Mouse (Mus musculus) lung, embryonic 15.5 days (tissue): ENCODE results near the gene Ccdc47. TPM values are rescaled to one million over a fixed set of nuclear protein-coding genes. Genes with fewer than 3 reads are reported as not detected.
A peak's percentile ranks its signal among the peaks of the same experiment; 100 is the strongest.

Experiments
- ATAC-seq: fragments of 200-750 bp; cut with Nextera tagmentation; 2 replicates; pipeline ENCODE4 v1.8.0; 2017; ENCODE audit warnings: moderate number of reproducible peaks, borderline replicate concordance; ENCODE audit not compliant: low FRiP score, low TSS enrichment; ENCODE audit errors: extremely low read depth
- H3K27ac ChIP-seq: fragments of 300-500 bp; sonication (generic); 2 replicates; pipeline ENCODE4 v1.5.1; 2015; ENCODE audit warnings: moderate library complexity, mild to moderate bottlenecking, inconsistent platforms
- H3K27me3 ChIP-seq: fragments of 300-500 bp; sonication (generic); 2 replicates; pipeline ENCODE4 v1.6.1; 2015; ENCODE audit warnings: inconsistent platforms
- H3K36me3 ChIP-seq: fragments of 300-500 bp; sonication (generic); 2 replicates; pipeline ENCODE4 v1.6.1; 2015; ENCODE audit warnings: inconsistent platforms
- H3K4me1 ChIP-seq: fragments of 300-500 bp; sonication (generic); 2 replicates; pipeline ENCODE4 v1.6.1; 2015; ENCODE audit warnings: inconsistent platforms
- H3K4me2 ChIP-seq: fragments of 300-500 bp; sonication (generic); 2 replicates; pipeline ENCODE4 v1.6.1; 2015; ENCODE audit warnings: inconsistent platforms, mild to moderate bottlenecking, moderate library complexity
- H3K4me3 ChIP-seq: fragments of 300-500 bp; sonication (generic); 2 replicates; pipeline ENCODE4 v1.5.1; 2015; ENCODE audit warnings: mild to moderate bottlenecking, inconsistent platforms
- H3K9ac ChIP-seq: fragments of 300-500 bp; sonication (generic); 2 replicates; pipeline ENCODE4 v1.6.1; 2015; ENCODE audit warnings: inconsistent platforms
- H3K9me3 ChIP-seq: fragments of 300-500 bp; sonication (generic); 2 replicates; pipeline ENCODE4 v1.6.1; 2016; ENCODE audit warnings: inconsistent platforms
- WGBS: fragments of 180-500 bp; shearing (Covaris S2); methylation state at CpG from one replicate; pipeline ENCODE4 v1.1.7; 2015; 5-methylcytosine and 5-hydroxymethylcytosine counted together
- polyA plus RNA-seq: library from polyadenylated mRNA; unstranded; fragments of >200 nt; fragmentation: Nextera tagmentation; extraction: Ambion mirVana; gene quantifications from 2 replicates; pipeline ENCODE4 v1.2.1, GENCODE M21; 2015

Ccdc47 gene
- polyA plus RNA-seq, 1 experiment from 2014 or later, result 88.7 TPM

- Histone ChIP-seq H3K4me3 (no peak overlapping the region), H3K27me3 (no peaks in the 10 kb centered on the region), H3K9me3 (no peaks in the 10 kb centered on the region), H3K27ac (peak overlapping the region; percentile 36), H3K9ac (no peak overlapping the region), H3K4me1 (peaks cover 21% of the 10 kb centered on the region), H3K36me3 (peaks cover 18% of the 10 kb centered on the region), H3K4me2 (no peak overlapping the region)
- 83% methylated on average over 7 of the region's 7 CpGs for WGBS
- ATAC-seq, result no peak
Observed at GRCm38 (mm10) chr11:106194891-106195290, 21.3 kb downstream of the Ccdc47 start.

- Histone ChIP-seq H3K9ac (peak overlapping the region; percentile 58), H3K36me3 (peaks cover 18% of the 10 kb centered on the region), H3K4me2 (peak overlapping the region; percentile 67), H3K4me1 (peaks cover 21% of the 10 kb centered on the region), H3K4me3 (peak overlapping the region; percentile 54), H3K9me3 (no peaks in the 10 kb centered on the region), H3K27ac (peak overlapping the region; percentile 85), H3K27me3 (no peaks in the 10 kb centered on the region)
- 33% methylated on average over 3 of the region's 3 CpGs for WGBS
- ATAC-seq, result no peak
Observed at GRCm38 (mm10) chr11:106194155-106194541, 22.0 kb downstream of the Ccdc47 start.

DNA sequence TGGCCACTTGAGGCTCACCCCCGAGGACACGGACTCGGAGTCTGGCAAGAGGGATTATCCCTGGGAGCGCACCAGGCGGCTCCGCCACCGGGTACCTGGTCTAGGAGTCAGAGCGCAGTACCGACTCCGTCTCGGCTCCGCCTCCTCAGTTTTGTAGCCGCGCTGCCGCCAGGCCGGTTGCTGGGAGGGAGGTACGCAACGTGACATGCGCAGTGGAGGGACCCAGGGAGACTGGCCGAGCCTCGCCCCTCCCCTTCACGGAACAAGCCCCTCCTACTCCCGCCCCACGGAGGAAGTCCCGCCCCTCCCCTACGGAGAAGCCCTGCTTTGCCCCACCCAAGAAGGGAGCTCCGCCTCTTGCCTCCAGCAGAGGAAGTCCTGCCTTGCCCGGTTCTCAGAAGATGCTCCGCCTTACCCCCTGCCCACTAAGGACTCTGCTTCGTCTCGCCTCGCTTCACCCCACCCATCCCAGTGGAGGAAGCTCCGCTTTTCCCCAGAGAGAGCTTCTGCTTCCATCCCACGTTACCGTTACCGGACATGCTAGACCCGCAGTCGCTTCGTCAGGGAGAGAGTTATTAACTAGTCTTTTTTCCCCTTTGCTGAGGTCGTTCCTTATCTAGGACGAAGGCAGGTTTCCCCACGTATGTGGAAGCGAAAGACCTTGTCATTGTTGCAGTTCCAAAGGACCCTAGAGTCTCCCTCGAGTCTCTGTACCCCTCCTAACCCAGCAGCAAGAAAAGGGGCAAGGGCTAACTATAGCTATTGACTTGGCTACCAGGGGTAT lies 22.6 kb downstream of the Ccdc47 start:
- H3K36me3 ChIP-seq, result peaks cover 14% of the 10 kb centered on the region
- ATAC-seq, result peak; percentile 98
- peaks cover 21% of the 10 kb centered on the region for H3K4me1 ChIP-seq
- H3K4me3 ChIP-seq, result peak overlapping the region; percentile 54
- peak overlapping the region; percentile 85 for H3K27ac ChIP-seq
- H3K27me3 ChIP-seq, result no peaks in the 10 kb centered on the region
- whole genome bisulfite sequencing, result 1% methylated on average over 44 of the region's 44 CpGs
- no peaks in the 10 kb centered on the region for H3K9me3 ChIP-seq
- H3K4me2 ChIP-seq, result peak overlapping the region; percentile 67
- peak overlapping the region; percentile 58 for H3K9ac ChIP-seq

DNA sequence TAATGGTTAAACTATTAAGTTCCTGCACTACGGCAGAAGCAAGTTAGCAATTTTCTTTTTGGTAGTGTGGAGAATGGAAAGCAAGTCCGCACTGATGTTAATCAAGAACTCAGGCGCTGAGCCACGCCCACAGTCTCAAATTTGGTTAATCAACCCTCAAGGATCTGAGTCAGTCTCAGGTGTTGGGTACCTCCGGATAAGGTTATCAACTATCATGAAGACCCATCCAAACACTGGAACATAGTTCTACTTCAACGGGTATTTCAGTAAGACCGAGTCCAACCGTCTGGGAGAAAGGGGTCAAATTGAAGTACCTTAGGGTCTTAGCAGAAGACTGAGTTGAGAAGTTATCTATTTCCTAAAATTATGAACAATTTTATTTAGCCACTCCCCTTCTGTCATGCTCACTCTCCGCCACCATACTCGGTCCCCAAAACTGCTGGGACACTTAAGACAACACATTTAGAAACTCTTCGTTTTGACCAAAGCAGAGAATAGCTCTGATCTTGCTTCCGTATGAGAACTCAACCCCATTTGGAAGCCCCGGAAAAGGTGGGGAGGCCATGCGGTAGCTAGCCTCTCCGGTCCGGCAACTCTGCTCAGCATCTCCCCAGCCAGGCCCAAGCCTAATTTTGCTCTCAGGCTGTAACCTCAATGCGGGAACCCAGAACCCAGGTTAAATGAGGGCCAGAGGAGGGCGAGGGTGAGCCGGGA lies 23.3 kb downstream of the Ccdc47 start:
- peak overlapping the region; percentile 55 for H3K9ac ChIP-seq
- H3K4me1 ChIP-seq, result peaks cover 21% of the 10 kb centered on the region
- ATAC-seq, result peak; percentile 2
- peak overlapping the region; percentile 76 for H3K27ac ChIP-seq
- H3K27me3 ChIP-seq, result no peaks in the 10 kb centered on the region
- peak overlapping the region; percentile 67 for H3K4me2 ChIP-seq
- H3K36me3 ChIP-seq, result peaks cover 6% of the 10 kb centered on the region
- WGBS, result 8% methylated on average over 19 of the region's 19 CpGs
- peak overlapping the region; percentile 54 for H3K4me3 ChIP-seq
- no peaks in the 10 kb centered on the region for H3K9me3 ChIP-seq

GRCm38 (mm10) chr11:106192241-106192640 lies 23.9 kb downstream of the Ccdc47 start:
- no peak overlapping the region for H3K9ac ChIP-seq
- no peak for ATAC-seq
- WGBS, result 81% methylated on average over 5 of the region's 5 CpGs

DNA sequence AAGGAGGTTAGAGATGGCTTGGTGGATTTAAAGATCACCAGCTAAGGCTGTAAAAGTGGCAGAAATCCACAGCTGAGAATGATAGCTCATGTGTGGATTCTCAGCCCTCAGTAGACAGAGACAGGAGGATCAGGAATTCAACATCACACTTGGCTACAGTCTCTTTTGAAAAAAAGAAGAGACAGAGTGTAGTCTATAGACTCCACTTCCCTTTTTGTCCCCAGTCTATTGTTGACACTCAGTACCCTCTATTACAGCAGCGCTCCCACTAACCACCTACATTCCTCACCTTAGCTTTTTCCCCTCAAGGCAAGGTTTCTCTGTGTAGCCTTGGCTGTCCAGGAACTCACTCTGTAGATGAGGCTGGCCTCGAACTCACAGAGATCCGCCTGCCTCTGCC lies 24.4 kb downstream of the Ccdc47 start:
- 99% methylated on average over 3 of the region's 3 CpGs for WGBS
- ATAC-seq, result no peak

More at GRCm38 (mm10) chr11:106192241-106192640, 23.9 kb downstream of the Ccdc47 start:
- no peak overlapping the region for H3K27ac ChIP-seq
- H3K9me3 ChIP-seq, result no peaks in the 10 kb centered on the region
- H3K27me3 ChIP-seq, result no peaks in the 10 kb centered on the region
- peak overlapping the region; percentile 54 for H3K4me3 ChIP-seq
- peaks cover under 1% of the 10 kb centered on the region; the same call in 1 of the 2 replicates for H3K36me3 ChIP-seq
- peaks cover 21% of the 10 kb centered on the region for H3K4me1 ChIP-seq
- peak overlapping the region; percentile 67 for H3K4me2 ChIP-seq

DNA sequence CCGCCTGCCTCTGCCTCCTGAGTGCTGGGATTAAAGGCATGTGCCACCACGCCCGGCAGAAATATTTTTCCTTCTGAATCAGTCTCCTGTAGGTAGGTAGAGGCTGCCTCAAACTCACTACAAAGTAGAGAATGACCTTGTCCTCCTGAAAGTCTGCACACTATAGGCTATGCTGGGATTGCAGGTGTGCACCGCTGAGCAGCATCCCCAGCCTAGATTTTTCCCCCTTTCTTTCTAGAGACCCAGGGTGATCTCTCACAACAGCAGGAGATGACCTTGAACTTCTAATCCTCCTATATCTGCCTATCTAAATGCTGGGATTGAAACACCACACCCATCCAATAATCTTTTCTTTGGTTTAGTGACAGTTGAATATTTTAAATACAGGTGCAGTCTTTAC lies 28.8 kb downstream of the Ccdc47 start:
- Histone ChIP-seq H3K36me3 (0 out of 2 replicates have a peak, but pooled peaks cover 5% of the 10 kb centered on the region), H3K4me3 (no peak overlapping the region), H3K4me2 (no peak overlapping the region), H3K9ac (no peak overlapping the region), H3K9me3 (no peaks in the 10 kb centered on the region), H3K27ac (no peak overlapping the region), H3K27me3 (no peaks in the 10 kb centered on the region), H3K4me1 (peaks cover 2% of the 10 kb centered on the region; the same call in 1 of the 2 replicates)
- ATAC-seq, result no peak
- WGBS, result 87% methylated on average over 4 of the region's 4 CpGs

More for the DNA sequence above, 24.4 kb downstream of the Ccdc47 start:
- Histone ChIP-seq H3K27me3 (no peaks in the 10 kb centered on the region), H3K9ac (no peak overlapping the region), H3K27ac (no peak overlapping the region), H3K36me3 (no peaks in the 10 kb centered on the region; the same call in 1 of the 2 replicates), H3K4me1 (peaks cover 21% of the 10 kb centered on the region), H3K9me3 (no peaks in the 10 kb centered on the region), H3K4me2 (no peak overlapping the region), H3K4me3 (no peak overlapping the region)

GRCm38 (mm10) chr11:106180449-106180801 lies 35.7 kb downstream of the Ccdc47 start:
- Histone ChIP-seq H3K4me3 (no peak overlapping the region), H3K9me3 (no peaks in the 10 kb centered on the region), H3K36me3 (0 out of 2 replicates have a peak, but pooled peaks cover 8% of the 10 kb centered on the region), H3K4me1 (no peaks in the 10 kb centered on the region), H3K27ac (no peak overlapping the region), H3K9ac (no peak overlapping the region), H3K4me2 (no peak overlapping the region), H3K27me3 (no peaks in the 10 kb centered on the region)
- 81% methylated on average over 2 of the region's 2 CpGs for WGBS
- no peak for ATAC-seq

GRCm38 (mm10) chr11:106179711-106180448 lies 36.3 kb downstream of the Ccdc47 start:
- no peak; the same call in 1 of the 2 replicates for ATAC-seq
- Histone ChIP-seq H3K4me2 (no peak overlapping the region), H3K27me3 (no peaks in the 10 kb centered on the region), H3K9me3 (no peaks in the 10 kb centered on the region), H3K4me3 (no peak overlapping the region), H3K36me3 (0 out of 2 replicates have a peak, but pooled peaks cover 8% of the 10 kb centered on the region), H3K4me1 (no peaks in the 10 kb centered on the region), H3K9ac (no peak overlapping the region), H3K27ac (no peak overlapping the region)
- 64% methylated on average over 7 of the region's 7 CpGs for WGBS

DNA sequence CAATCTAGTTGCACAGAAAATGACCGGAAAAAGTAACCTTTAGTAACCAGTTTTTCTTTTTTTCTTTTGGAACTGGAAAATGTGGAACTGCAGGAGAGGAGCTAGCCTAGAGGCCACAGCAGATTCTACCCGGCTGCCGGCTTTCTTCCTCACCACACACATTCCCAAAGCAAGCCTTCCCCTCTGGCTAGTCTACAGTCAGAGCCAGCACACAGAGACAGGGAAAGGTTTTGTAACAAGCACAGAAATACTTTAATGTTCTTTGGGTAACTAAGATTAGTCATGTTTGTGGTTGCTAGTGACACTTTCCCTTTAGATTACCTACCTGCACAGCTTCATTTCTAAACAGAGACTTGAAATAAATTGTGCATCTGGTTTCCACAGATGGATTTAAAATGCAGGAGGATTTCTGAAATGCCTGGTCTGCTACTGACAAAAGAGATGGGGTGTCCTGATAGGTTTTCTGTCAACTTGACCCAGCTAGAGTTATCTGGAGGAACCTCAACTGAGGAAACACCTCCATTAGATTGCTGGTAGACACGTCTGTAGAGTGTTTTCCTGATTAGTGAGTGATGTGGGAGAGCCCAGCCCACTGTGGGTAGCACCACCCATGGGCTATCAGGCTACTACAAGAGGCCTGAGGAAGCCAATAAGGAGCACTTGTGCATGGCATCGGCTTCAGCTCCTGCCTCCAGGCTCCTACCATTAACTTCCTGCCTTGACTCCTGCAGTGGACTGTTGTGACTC lies 37.9 kb downstream of the Ccdc47 start:
- no peaks in the 10 kb centered on the region for H3K27me3 ChIP-seq
- 70% methylated on average over 5 of the region's 5 CpGs for WGBS
- H3K4me2 ChIP-seq, result no peak overlapping the region
- H3K4me3 ChIP-seq, result no peak overlapping the region
- ATAC-seq, result no peak
- H3K4me1 ChIP-seq, result no peaks in the 10 kb centered on the region
- H3K9me3 ChIP-seq, result no peaks in the 10 kb centered on the region
- no peak overlapping the region for H3K9ac ChIP-seq
- H3K36me3 ChIP-seq, result 0 out of 2 replicates have a peak, but pooled peaks cover 5% of the 10 kb centered on the region
- no peak overlapping the region for H3K27ac ChIP-seq

- Histone ChIP-seq H3K4me1 (no peaks in the 10 kb centered on the region), H3K4me3 (no peak overlapping the region), H3K4me2 (no peak overlapping the region), H3K9me3 (no peaks in the 10 kb centered on the region), H3K27me3 (no peaks in the 10 kb centered on the region), H3K27ac (no peak overlapping the region), H3K36me3 (0 out of 2 replicates have a peak, but pooled peaks cover 3% of the 10 kb centered on the region), H3K9ac (no peak overlapping the region)
- WGBS, result 51% methylated on average over 5 of the region's 5 CpGs
- no peak for ATAC-seq
Observed at GRCm38 (mm10) chr11:106176372-106176771, 39.8 kb downstream of the Ccdc47 start.
